Mouse (Mus musculus) gastrocnemius, adult 18-20 months (tissue): ENCODE results near the gene Actr5. TPM values are rescaled to one million over a fixed set of nuclear protein-coding genes. Genes with fewer than 3 reads are reported as not detected.

ENCODE experiments used
- DNase-seq: peaks from one replicate; pipeline ENCODE4 v3.0.0; 2021; ENCODE audit warnings: low spot score
- total RNA-seq, 2 experiments: library from RNA; stranded (reverse); gene quantifications; 2 replicates each; pipeline ENCODE4 v1.2.3; 2021

Actr5 gene
- total RNA-seq, 2 experiments from 2014 or later: 3.8 to 4.0 TPM

- no peak for DNase-seq
These were observed 42.5 kb downstream of the Actr5 start for GRCm38 (mm10) chr2:158667022-158667670.

- DNase-seq: no peak
These were observed 43.2 kb downstream of the Actr5 start for GRCm38 (mm10) chr2:158667671-158668432.

GRCm38 (mm10) chr2:158668433-158669010 is 43.8 kb downstream of the Actr5 start:
- no peak for DNase-seq

- DNase-seq: no peak
These were observed 44.8 kb downstream of the Actr5 start for GRCm38 (mm10) chr2:158669199-158670195.

GRCm38 (mm10) chr2:158670571-158670970 is 45.9 kb downstream of the Actr5 start:
- DNase-seq: no peak

GRCm38 (mm10) chr2:158672829-158673228 is 48.1 kb downstream of the Actr5 start:
- DNase-seq: peak; percentile 26

DNA sequence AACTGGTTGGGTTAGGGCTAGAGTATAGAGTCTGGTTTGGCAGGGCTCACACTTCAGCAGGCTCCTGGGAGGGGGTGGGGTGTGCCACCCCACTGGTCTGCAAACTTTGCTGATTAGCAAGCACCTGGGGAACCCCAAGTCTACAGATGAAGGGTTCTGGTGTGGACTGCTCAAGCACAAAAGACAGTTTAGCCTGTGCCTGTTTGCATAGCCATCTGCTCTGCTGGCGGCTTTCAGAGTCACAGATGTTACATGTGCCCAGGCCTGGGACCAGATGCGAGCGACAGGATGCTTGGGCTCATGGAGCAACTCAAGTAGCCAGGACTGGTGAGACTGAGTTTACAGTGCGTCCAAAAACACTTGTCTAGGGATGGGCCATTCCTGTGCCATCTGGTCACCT is 48.8 kb downstream of the Actr5 start:
- no peak for DNase-seq

DNA sequence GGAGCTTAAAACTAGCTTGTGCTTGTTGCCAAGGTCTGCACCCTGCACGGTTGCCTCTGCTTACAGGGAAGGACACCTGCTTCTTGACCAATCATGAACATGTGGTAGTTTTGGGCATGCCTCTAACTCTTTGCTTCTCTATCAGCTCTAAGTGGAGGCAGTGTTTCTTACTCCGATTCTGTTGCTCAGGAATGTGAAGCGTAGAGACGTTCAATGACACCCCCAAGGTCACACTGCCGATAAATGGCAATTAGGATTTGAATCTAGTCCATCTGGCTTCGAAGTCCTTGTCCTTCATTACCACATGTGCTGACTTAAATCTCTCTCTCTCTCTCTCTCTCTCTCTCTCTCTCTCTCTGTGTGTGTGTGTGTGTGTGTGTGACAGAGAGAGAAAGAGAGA is 49.4 kb downstream of the Actr5 start:
- no peak for DNase-seq

DNA sequence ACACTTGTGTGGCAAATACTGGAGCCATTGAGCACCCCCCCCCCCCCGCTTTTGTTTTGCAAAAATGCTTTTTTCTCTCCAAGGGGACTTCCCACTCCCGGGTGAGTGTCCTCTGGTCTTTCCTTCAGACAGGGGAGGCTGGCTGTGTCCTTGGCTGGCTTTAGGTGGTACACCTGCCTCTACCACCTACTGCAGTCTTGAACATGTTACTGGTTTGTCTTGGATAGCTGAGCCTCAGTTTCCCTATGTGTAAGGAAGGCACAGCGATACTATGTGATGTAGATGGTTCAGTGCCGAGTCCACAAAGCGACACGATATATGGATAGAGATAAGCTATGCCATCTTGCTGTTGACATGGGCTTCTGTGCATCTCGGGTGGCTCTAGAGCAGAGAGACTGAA is 50.1 kb downstream of the Actr5 start:
- DNase-seq: no peak

DNA sequence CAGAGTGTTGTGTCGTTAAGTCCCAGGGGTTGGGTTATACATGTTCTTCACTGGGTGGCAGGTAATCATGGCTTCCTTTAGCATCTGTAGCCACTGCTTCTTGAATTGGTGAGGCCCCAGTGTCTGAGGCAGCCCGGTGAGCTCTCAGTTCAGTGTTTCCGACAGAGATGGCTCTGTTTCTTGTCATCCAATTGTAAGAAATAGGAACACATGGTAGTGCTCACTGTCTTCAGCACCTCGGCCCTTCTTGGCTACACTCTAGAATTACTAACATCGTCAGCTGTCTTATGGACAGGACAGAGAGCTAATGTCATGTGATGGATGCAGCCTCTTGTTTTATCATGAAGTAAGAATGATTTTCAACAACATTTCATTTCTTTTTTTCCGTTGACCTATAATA is 50.5 kb downstream of the Actr5 start:
- no peak for DNase-seq

GRCm38 (mm10) chr2:158675907-158676533 is 51.3 kb downstream of the Actr5 start:
- DNase-seq: no peak

- DNase-seq: no peak
These were observed 53.3 kb downstream of the Actr5 start for GRCm38 (mm10) chr2:158677946-158678345.

- DNase-seq: no peak
These were observed 54.4 kb downstream of the Actr5 start for GRCm38 (mm10) chr2:158679091-158679490.

GRCm38 (mm10) chr2:158680357-158680889 is 55.7 kb downstream of the Actr5 start:
- DNase-seq: no peak

DNA sequence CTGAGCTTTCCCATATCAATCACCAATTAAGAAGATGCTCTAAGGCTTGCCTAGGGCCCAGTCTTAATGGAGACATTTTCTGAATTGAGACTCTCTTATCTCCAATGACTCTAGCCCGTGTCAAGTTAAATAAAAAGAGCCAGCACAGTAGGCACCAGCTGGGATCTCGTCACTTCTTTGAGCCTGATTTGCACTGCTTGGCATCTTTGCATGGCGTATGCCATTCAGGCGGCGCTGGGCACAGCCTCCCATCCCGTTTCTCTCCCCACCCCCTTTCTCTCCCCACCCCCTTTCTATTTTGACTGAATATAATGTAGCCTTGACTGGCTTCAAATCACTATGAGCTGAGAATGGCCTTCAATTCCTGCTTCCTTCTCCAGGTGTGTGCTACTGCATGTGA is 57.0 kb downstream of the Actr5 start:
- DNase-seq: no peak

GRCm38 (mm10) chr2:158682344-158683037 is 57.8 kb downstream of the Actr5 start:
- DNase-seq: no peak

DNA sequence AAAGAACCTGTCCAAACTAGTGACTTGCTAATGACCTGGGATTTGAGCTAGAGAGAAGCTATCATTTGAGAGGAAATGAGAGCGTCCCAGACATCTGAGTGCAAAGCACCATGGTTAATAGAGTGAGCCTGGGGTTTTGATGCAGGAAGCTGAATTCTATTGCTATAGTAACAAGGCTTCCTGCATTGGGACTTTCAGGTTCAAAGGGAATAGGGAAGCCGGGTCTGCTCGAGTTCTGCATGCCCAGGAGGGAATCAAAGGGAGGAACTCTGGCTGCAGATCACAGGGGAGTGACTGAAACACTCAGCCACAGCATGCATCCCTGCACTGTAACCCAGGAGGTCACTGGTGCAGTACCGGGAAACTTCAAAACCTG is 58.3 kb downstream of the Actr5 start:
- no peak for DNase-seq

DNA sequence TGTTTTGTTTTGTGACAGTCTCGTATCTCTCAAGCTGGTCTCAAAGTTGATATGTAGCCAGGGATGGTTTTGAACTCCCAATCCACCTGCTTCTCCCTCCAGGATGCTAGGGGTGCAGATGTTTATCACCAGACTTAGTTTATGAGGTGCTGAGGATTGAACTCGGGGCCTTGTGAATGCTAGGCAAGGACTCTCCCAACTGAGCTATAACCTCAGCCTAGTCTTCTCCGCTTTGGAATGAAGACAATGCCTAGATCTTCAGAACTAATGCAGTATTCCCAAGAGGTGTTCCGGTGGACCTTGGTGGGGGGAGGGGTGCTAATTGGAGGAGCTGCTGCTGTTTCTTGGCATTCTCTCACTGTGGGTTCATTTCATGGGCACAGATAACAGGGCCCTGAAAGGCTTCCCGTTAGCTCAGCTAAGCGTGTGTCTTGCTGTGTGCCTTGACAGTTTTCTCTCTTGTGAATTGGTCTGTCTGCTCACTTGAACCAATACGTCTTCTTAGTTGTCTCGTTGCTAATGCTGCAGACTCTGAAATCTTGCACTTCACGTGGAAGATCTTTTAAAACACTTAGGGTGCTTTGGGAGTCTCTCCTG is 59.7 kb downstream of the Actr5 start:
- no peak for DNase-seq

DNA sequence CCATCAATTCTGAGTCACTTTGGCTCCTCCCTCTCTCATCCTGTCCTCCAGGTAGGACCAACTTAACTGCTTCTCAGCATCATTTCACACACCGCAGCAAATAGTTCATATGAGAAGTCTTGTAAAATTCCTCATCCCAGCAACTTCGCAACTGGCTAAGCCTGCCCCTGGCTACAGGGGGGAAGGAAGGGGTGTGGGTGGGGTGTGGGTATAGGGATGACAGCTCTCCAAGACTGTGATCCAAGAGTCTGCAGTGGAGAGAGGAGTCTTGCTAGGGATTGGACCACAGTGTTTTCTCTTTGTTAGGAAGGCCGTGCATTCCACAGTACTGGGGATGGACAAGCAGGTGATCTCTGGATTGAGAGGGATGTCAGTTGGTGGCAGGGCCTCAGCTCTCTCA is 60.2 kb downstream of the Actr5 start:
- no peak for DNase-seq

- no peak for DNase-seq
These were observed 61.7 kb downstream of the Actr5 start for GRCm38 (mm10) chr2:158686394-158686793.
